Mouse (Mus musculus) thymus, adult 2 months (tissue): Measurements from ENCODE around the gene Cdh18.

ENCODE experiments used
- CTCF ChIP-seq: fragments of 200-500 bp; IDR thresholded peaks from 2 replicates; pipeline ENCODE4 v1.5.1; 2012; ENCODE audit warnings: mild to moderate bottlenecking, control low read depth, low read length, moderate library complexity, borderline replicate concordance; ENCODE audit not compliant: control insufficient read depth, poor library complexity, insufficient read depth; ENCODE audit errors: extremely low read depth
- POLR2A ChIP-seq: fragments of 200-500 bp; IDR thresholded peaks from 2 replicates; pipeline ENCODE4 v1.6.1; 2012; ENCODE audit warnings: mild to moderate bottlenecking, low read length, control low read depth, moderate library complexity; ENCODE audit not compliant: control insufficient read depth, poor library complexity, insufficient read depth; ENCODE audit errors: extremely low read depth

GRCm38 (mm10) chr15:22716376-22716775 is 167.6 kb downstream of the Cdh18 start:
- TF ChIP-seq CTCF = no peak
- no peak for TF ChIP-seq POLR2A
